Mouse (Mus musculus): ENCODE data around the gene Tmem63a.

- no peak for TF ChIP-seq MAFK (IDR thresholded peaks at IDR 0.05; ENCODE audit: insufficient replicate concordance, low read length)
- no peak for TF ChIP-seq JUND (conservative IDR thresholded peaks at IDR 0.05; ENCODE audit: low read depth, low read length)
- TF ChIP-seq CTCF (conservative IDR thresholded peaks at IDR 0.05 in 1 of 2, IDR thresholded peaks at IDR 0.05 in 1 of 2; ENCODE audit: low read depth in 2 of 2, low read length in 2 of 2): no peak
- peak; percentile 71; the same call in 1 of the 2 replicates for TF ChIP-seq UBTF (IDR thresholded peaks at IDR 0.05; ENCODE audit: low read depth, low read length)
- no peak for TF ChIP-seq SMC3 (IDR thresholded peaks at IDR 0.05; ENCODE audit: low read depth, low read length)
- no peak for TF ChIP-seq USF1 (IDR thresholded peaks at IDR 0.05; ENCODE audit: low read depth, low read length)
- TF ChIP-seq EP300 (IDR thresholded peaks at IDR 0.05; ENCODE audit: low read length): peak; percentile 88
- peak; percentile 79 for TF ChIP-seq IRF4 (IDR thresholded peaks at IDR 0.05; ENCODE audit: low read depth, low read length)
- TF ChIP-seq ZKSCAN1 (IDR thresholded peaks at IDR 0.05; ENCODE audit: borderline replicate concordance, low read depth, low read length): no peak
- no peak for TF ChIP-seq RCOR1 (conservative IDR thresholded peaks at IDR 0.05; ENCODE audit: low read depth, low read length)
- TF ChIP-seq GABPA (IDR thresholded peaks at IDR 0.05; ENCODE audit: insufficient replicate concordance, low read depth, low read length): no peak
- no peak; the same call in 1 of the 2 replicates for TF ChIP-seq MAX (IDR thresholded peaks at IDR 0.05; ENCODE audit: low read length)
- no peak for TF ChIP-seq NRF1 (IDR thresholded peaks at IDR 0.05; ENCODE audit: low read depth, low read length)
- no peak for TF ChIP-seq POLR2AphosphoS2 (IDR thresholded peaks at IDR 0.05; ENCODE audit: low read depth, low read length)
Observed at GRCm38 (mm10) chr1:180922273-180923048, 19.7 kb upstream of the Tmem63a start.
